Mouse (Mus musculus): ENCODE results near the gene Bnipl.

GRCm38 (mm10) chr3:95287541-95287940 lies 36.5 kb upstream of the Bnipl start:
- TF ChIP-seq CTCF (IDR thresholded peaks at IDR 0.05; ENCODE audit: borderline replicate concordance, insufficient read depth, low read length) = no peak
- no peak for TF ChIP-seq POLR2A (IDR thresholded peaks at IDR 0.05; ENCODE audit: low read depth, low read length)

Measured in embryonic fibroblast, embryonic 13.5 days (primary cell).